Mouse (Mus musculus): ENCODE results near the gene Plxna4. TPM values are rescaled to one million over a fixed set of nuclear protein-coding genes. Genes with fewer than 3 reads are reported as not detected.

Plxna4 gene
- total and polyA plus RNA-seq, 3 experiments = not detected

DNA sequence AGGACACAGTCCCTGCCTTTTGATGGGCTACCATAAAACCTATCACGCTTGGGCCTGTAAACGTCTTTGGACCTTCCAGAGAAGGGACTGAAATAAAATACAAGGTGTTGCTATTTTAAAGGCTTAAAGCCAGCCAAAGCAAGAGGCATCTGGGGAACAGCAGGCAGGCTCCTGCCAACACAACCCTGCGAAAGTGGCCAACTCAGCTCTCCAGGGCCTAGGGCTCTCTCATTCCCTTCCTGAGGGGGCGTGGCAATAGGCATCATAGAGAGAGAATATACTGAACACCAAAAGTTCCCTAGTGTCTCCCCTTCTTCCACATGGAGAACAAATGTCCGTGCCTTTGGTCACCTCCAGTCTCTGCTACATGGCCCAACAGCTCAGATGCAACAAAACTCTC lies 89.9 kb downstream of the Plxna4 start:
- H3K4me2 ChIP-seq (ENCODE audit: insufficient read depth, low read depth, poor library complexity, severe bottlenecking) = no peak overlapping the region
- no peaks in the 10 kb centered on the region for H3K4me1 ChIP-seq (ENCODE audit: control insufficient read depth in 1 of 2, insufficient read depth in 2 of 2)
- H3K9me3 ChIP-seq (replicated peaks; ENCODE audit: low read length) = peaks cover 22% of the 10 kb centered on the region
- in situ Hi-C loops (cut with MboI; ENCODE audit: low pct_ligation_motif_present, low pct_unique_long_range_greater_than_20kb, low sequenced_read_pairs) = no loop called here
- H3K4me3 ChIP-seq (replicated peaks in 1 of 3; ENCODE audit: low read depth in 2 of 3, low read length in 2 of 3, poor library complexity in 1 of 3) = no peak overlapping the region
- H3K27me3 ChIP-seq (replicated peaks) = peaks cover 34% of the 10 kb centered on the region
- H3K79me2 ChIP-seq (replicated peaks; ENCODE audit: control insufficient read depth, extremely low read depth, insufficient read depth, poor library complexity, severe bottlenecking) = no peaks in the 10 kb centered on the region
- H3K27ac ChIP-seq (ENCODE audit: insufficient read depth, low read depth) = no peak overlapping the region
- DNase-seq (ENCODE audit: extremely low read depth) = no peak
- H3K9ac ChIP-seq (ENCODE audit: insufficient read depth, low read depth) = no peak overlapping the region
- dilution Hi-C loops (cut with MboI; ENCODE audit: extremely low pct_ligation_motif_present, extremely low pct_unique_long_range_greater_than_20kb, low sequenced_read_pairs) = no loop called here
- TF ChIP-seq MAX (IDR thresholded peaks at IDR 0.05; ENCODE audit: low read length) (no peak), IRF4 (IDR thresholded peaks at IDR 0.05; ENCODE audit: low read depth, low read length) (no peak), ZNF384 (IDR thresholded peaks at IDR 0.05; ENCODE audit: low read depth, low read length) (no peak), JUND (conservative IDR thresholded peaks at IDR 0.05; ENCODE audit: low read depth, low read length) (no peak), GABPA (IDR thresholded peaks at IDR 0.05; ENCODE audit: insufficient replicate concordance, low read depth, low read length) (no peak), ZMIZ1 (IDR thresholded peaks at IDR 0.05; ENCODE audit: low read depth, low read length) (no peak), MAFK (IDR thresholded peaks at IDR 0.05; ENCODE audit: insufficient replicate concordance, low read length) (no peak), ZKSCAN1 (IDR thresholded peaks at IDR 0.05; ENCODE audit: borderline replicate concordance, low read depth, low read length) (no peak)
- H3K36me3 ChIP-seq (replicated peaks in 1 of 2; ENCODE audit: control insufficient read depth in 1 of 2, insufficient read depth in 1 of 2, low read length in 1 of 2) = no peaks in the 10 kb centered on the region

DNA sequence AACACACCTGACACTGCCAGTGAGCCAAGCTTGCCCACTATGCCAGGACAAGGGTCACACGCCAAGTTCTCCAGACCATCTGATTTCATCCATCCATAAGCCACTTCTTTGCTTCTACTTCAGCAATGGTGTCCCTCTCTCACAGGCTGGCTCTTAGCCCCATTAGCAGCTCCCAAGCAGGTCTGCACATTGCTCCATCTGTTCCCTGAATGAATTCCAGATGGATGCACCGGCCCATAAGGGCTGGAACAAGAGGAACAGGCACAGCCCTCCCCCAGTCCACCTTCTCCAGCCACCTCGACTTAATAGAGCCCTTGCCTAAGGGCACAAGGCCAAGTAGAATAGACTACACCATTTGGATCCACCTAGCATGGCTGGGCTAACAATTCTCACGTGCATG lies 91.9 kb downstream of the Plxna4 start:
- TF ChIP-seq CTCF (conservative IDR thresholded peaks at IDR 0.05 in 1 of 2, IDR thresholded peaks at IDR 0.05 in 1 of 2; ENCODE audit: low read depth in 2 of 2, low read length in 2 of 2) (no peak), JUN (IDR thresholded peaks at IDR 0.05; ENCODE audit: insufficient read depth, low read depth, low read length) (no peak), UBTF (IDR thresholded peaks at IDR 0.05; ENCODE audit: low read depth, low read length) (no peak), MAX (IDR thresholded peaks at IDR 0.05; ENCODE audit: low read length) (no peak), E2F4 (IDR thresholded peaks at IDR 0.05; ENCODE audit: insufficient replicate concordance, low read depth, low read length) (no peak), USF1 (IDR thresholded peaks at IDR 0.05; ENCODE audit: low read depth, low read length) (no peak), EP300 (IDR thresholded peaks at IDR 0.05; ENCODE audit: low read length) (no peak), USF2 (conservative IDR thresholded peaks at IDR 0.05; ENCODE audit: low read depth, low read length) (no peak), ZMIZ1 (IDR thresholded peaks at IDR 0.05; ENCODE audit: low read depth, low read length) (no peak), ELF1 (IDR thresholded peaks at IDR 0.05; ENCODE audit: low read depth, low read length) (no peak)
- Histone ChIP-seq H3K36me3 (replicated peaks in 1 of 2; ENCODE audit: control insufficient read depth in 1 of 2, insufficient read depth in 1 of 2, low read length in 1 of 2) (no peaks in the 10 kb centered on the region), H3K4me1 (ENCODE audit: control insufficient read depth in 1 of 2, insufficient read depth in 2 of 2) (no peaks in the 10 kb centered on the region), H3K9ac (ENCODE audit: insufficient read depth, low read depth) (no peak overlapping the region), H3K27me3 (replicated peaks) (peaks cover 37% of the 10 kb centered on the region), H3K79me2 (replicated peaks; ENCODE audit: control insufficient read depth, extremely low read depth, insufficient read depth, poor library complexity, severe bottlenecking) (no peaks in the 10 kb centered on the region), H3K4me2 (ENCODE audit: insufficient read depth, low read depth, poor library complexity, severe bottlenecking) (no peak overlapping the region), H3K9me3 (replicated peaks; ENCODE audit: low read length) (peaks cover 22% of the 10 kb centered on the region), H3K4me3 (replicated peaks in 1 of 3; ENCODE audit: low read depth in 2 of 3, low read length in 2 of 3, poor library complexity in 1 of 3) (no peak overlapping the region), H3K27ac (ENCODE audit: insufficient read depth, low read depth) (no peak overlapping the region)
- in situ Hi-C loops (cut with MboI; ENCODE audit: low pct_ligation_motif_present, low pct_unique_long_range_greater_than_20kb, low sequenced_read_pairs) = no loop called here
- no peak for DNase-seq (ENCODE audit: extremely low read depth)
- dilution Hi-C loops (cut with MboI; ENCODE audit: extremely low pct_ligation_motif_present, extremely low pct_unique_long_range_greater_than_20kb, low sequenced_read_pairs) = no loop called here
